Mouse (Mus musculus) hindbrain, embryonic 14.5 days (tissue): Measurements from ENCODE around the gene Esyt2. TPM values are rescaled to one million over a fixed set of nuclear protein-coding genes. Genes with fewer than 3 reads are reported as not detected.

Source experiments
- ATAC-seq: fragments of 200-750 bp; cut with Nextera tagmentation; 2 replicates; pipeline ENCODE4 v1.8.0; 2017; ENCODE audit warnings: moderate number of reproducible peaks, mild to moderate bottlenecking, moderate TSS enrichment, moderate library complexity; ENCODE audit not compliant: low FRiP score
- DNase-seq: peaks from one replicate; pipeline ENCODE4 v3.0.0-alpha.2; 2015; ENCODE audit warnings: low spot score
- H3K27ac ChIP-seq: fragments of 300-500 bp; sonication (generic); 2 replicates; pipeline ENCODE4 v1.5.1; 2014; ENCODE audit warnings: mild to moderate bottlenecking, moderate library complexity
- H3K27me3 ChIP-seq: fragments of 300-500 bp; sonication (generic); 2 replicates; pipeline ENCODE4 v1.6.1; 2014; ENCODE audit warnings: mild to moderate bottlenecking, low read length, mixed read lengths; ENCODE audit not compliant: control insufficient read depth, insufficient read depth
- H3K36me3 ChIP-seq: fragments of 300-500 bp; sonication (generic); replicated peaks from 2 replicates; pipeline ENCODE4 v1.6.1; 2014; ENCODE audit not compliant: control insufficient read depth, insufficient read depth
- H3K4me1 ChIP-seq: fragments of 300-500 bp; sonication (generic); replicated peaks from 2 replicates; pipeline ENCODE4 v1.6.1; 2014; ENCODE audit warnings: antibody characterized with exemption, low read length, mixed read lengths; ENCODE audit not compliant: control insufficient read depth, insufficient read depth
- H3K4me2 ChIP-seq: fragments of 300-500 bp; sonication (generic); replicated peaks from 2 replicates; pipeline ENCODE4 v1.6.1; 2014; ENCODE audit warnings: mild to moderate bottlenecking, moderate library complexity
- H3K4me3 ChIP-seq: fragments of 300-500 bp; sonication (generic); replicated peaks from 2 replicates; pipeline ENCODE4 v1.5.1; 2014; ENCODE audit warnings: mild to moderate bottlenecking, low read length
- H3K9ac ChIP-seq: fragments of 300-500 bp; sonication (generic); 2 replicates; pipeline ENCODE4 v1.6.1; 2014
- H3K9me3 ChIP-seq: fragments of 300-500 bp; sonication (generic); 2 replicates; pipeline ENCODE4 v1.6.1; 2016; ENCODE audit warnings: low read length; ENCODE audit not compliant: control insufficient read depth
- WGBS: fragments of 180-500 bp; shearing (Covaris S2); extraction: QIAGEN DNeasy Blood & Tissue Kit; methylation state at CpG from one replicate; pipeline ENCODE4 v1.1.7; 2014; 5-methylcytosine and 5-hydroxymethylcytosine counted together
- polyA plus RNA-seq: library from polyadenylated mRNA; unstranded; fragments of >200 nt; fragmentation: Nextera tagmentation; extraction: Ambion mirVana; gene quantifications from 2 replicates; pipeline ENCODE4 v1.2.1, GENCODE M21; 2014

Gene Esyt2
- polyA plus RNA-seq, 1 experiment from 2014 or later = 17.2 TPM

DNA sequence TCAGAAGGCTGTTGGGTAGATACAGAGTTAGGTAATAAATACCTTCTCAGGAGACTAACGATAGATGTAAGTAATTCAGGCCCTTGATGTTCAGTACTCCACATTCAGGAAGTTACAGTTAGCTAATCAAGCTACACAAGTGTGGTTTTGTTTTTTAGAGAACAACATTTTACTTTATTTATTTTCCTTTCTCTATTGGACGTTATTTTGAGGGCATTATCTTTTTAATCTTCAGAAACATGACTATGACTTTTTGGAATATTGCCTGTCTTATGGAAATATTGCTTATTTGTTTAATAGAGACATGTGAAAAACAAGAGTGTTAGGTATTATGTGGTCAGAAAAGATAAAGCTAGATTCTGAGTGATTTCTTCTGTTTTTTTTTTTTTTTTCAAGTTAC lies 12.2 kb downstream of the Esyt2 start:
- DNase-seq = no peak
- Histone ChIP-seq H3K9me3 (no peaks in the 10 kb centered on the region), H3K4me2 (no peak overlapping the region), H3K27me3 (no peaks in the 10 kb centered on the region), H3K4me1 (no peaks in the 10 kb centered on the region), H3K27ac (no peak overlapping the region), H3K36me3 (no peaks in the 10 kb centered on the region), H3K4me3 (no peak overlapping the region), H3K9ac (no peak overlapping the region)
- WGBS = 90% methylated on average over 2 of the region's 2 CpGs
- no peak for ATAC-seq

GRCm38 (mm10) chr12:116293599-116294292 lies 12.8 kb downstream of the Esyt2 start:
- DNase-seq = no peak
- H3K4me3 ChIP-seq = no peak overlapping the region
- no peak overlapping the region for H3K4me2 ChIP-seq
- H3K27me3 ChIP-seq = no peaks in the 10 kb centered on the region
- H3K27ac ChIP-seq = no peak overlapping the region
- no peak overlapping the region for H3K9ac ChIP-seq
- H3K36me3 ChIP-seq = no peaks in the 10 kb centered on the region
- WGBS = 91% methylated on average over 4 of the region's 4 CpGs
- no peaks in the 10 kb centered on the region for H3K4me1 ChIP-seq
- H3K9me3 ChIP-seq = no peaks in the 10 kb centered on the region
- no peak for ATAC-seq

GRCm38 (mm10) chr12:116299906-116300305 lies 18.9 kb downstream of the Esyt2 start:
- peaks cover 6% of the 10 kb centered on the region; the same call in 1 of the 2 replicates for H3K9me3 ChIP-seq
- DNase-seq (no peak), ATAC-seq (no peak)
- H3K36me3 ChIP-seq = no peaks in the 10 kb centered on the region
- no peak overlapping the region for H3K4me3 ChIP-seq
- no peak overlapping the region for H3K27ac ChIP-seq
- no peaks in the 10 kb centered on the region for H3K4me1 ChIP-seq
- H3K27me3 ChIP-seq = no peaks in the 10 kb centered on the region
- no peak overlapping the region for H3K4me2 ChIP-seq
- no peak overlapping the region for H3K9ac ChIP-seq
- 94% methylated on average over 2 of the region's 2 CpGs for WGBS

DNA sequence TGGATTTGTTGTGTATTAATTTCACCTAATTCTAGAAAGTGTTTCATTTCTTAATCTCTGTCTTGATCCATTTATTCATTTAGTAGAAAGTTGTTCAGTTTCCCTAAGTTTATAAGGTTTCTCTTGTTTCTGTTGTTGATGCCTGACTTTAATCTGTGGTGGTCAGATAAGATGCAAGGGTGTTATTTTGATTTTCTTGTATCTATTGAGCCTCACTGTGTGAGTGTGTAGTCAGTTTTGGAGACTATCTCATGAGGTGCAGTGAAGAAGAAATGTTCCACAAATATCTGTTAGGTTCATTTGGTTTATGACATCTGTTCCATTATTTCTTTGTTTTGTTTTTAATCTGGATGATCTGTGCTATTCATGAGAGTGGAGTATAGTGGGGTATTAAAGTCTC lies 21.2 kb downstream of the Esyt2 start:
- H3K9ac ChIP-seq = no peak overlapping the region
- no peaks in the 10 kb centered on the region for H3K36me3 ChIP-seq
- no peak for ATAC-seq
- H3K27ac ChIP-seq = no peak overlapping the region
- H3K4me1 ChIP-seq = no peaks in the 10 kb centered on the region
- H3K27me3 ChIP-seq = no peaks in the 10 kb centered on the region
- H3K4me3 ChIP-seq = no peak overlapping the region
- DNase-seq = no peak
- peaks cover 6% of the 10 kb centered on the region; the same call in 1 of the 2 replicates for H3K9me3 ChIP-seq
- no peak overlapping the region for H3K4me2 ChIP-seq

GRCm38 (mm10) chr12:116306042-116306441 lies 25.0 kb downstream of the Esyt2 start:
- H3K4me1 ChIP-seq = no peaks in the 10 kb centered on the region
- no peaks in the 10 kb centered on the region for H3K36me3 ChIP-seq
- no peak overlapping the region for H3K4me2 ChIP-seq
- DNase-seq (no peak), ATAC-seq (no peak)
- no peaks in the 10 kb centered on the region for H3K27me3 ChIP-seq
- H3K9ac ChIP-seq = no peak overlapping the region
- 60% methylated on average over 1 of the region's 1 CpGs for WGBS
- no peak overlapping the region for H3K4me3 ChIP-seq
- no peak overlapping the region for H3K27ac ChIP-seq
- peaks cover 5% of the 10 kb centered on the region; the same call in 1 of the 2 replicates for H3K9me3 ChIP-seq

DNA sequence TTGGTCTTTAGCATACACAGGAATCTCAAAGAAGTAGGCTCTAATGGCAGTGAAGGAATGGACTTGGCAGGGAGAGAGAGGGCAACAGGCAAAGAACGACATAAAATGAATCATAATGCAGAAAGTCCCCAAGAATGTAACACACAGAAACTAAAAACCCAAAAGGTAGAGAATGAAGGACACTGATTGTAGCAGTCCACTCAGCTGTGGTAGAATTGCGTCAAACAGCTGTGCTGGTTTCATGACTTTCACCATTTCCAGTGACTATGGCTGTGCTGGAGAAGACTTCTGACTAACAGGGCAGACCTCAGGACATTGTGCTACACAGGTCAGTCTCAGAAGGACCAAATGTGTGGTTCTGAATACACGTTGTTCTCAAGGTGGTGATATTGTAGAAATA lies 26.9 kb downstream of the Esyt2 start:
- no peaks in the 10 kb centered on the region for H3K27me3 ChIP-seq
- no peaks in the 10 kb centered on the region for H3K4me1 ChIP-seq
- no peak overlapping the region for H3K4me3 ChIP-seq
- H3K27ac ChIP-seq = no peak overlapping the region
- DNase-seq = no peak
- WGBS = 91% methylated on average over 3 of the region's 3 CpGs
- H3K36me3 ChIP-seq = no peaks in the 10 kb centered on the region
- H3K4me2 ChIP-seq = no peak overlapping the region
- H3K9ac ChIP-seq = no peak overlapping the region
- ATAC-seq = no peak
- H3K9me3 ChIP-seq = no peaks in the 10 kb centered on the region

GRCm38 (mm10) chr12:116308612-116309011 lies 27.6 kb downstream of the Esyt2 start:
- 93% methylated on average over 2 of the region's 2 CpGs for WGBS

GRCm38 (mm10) chr12:116313816-116314215 lies 32.8 kb downstream of the Esyt2 start:
- no peaks in the 10 kb centered on the region for H3K36me3 ChIP-seq
- H3K27ac ChIP-seq = no peak overlapping the region
- no peak for ATAC-seq
- H3K27me3 ChIP-seq = no peaks in the 10 kb centered on the region
- 97% methylated on average over 1 of the region's 1 CpGs for whole genome bisulfite sequencing
- H3K9me3 ChIP-seq = no peaks in the 10 kb centered on the region
- no peak for DNase-seq
- no peak overlapping the region for H3K4me2 ChIP-seq
- H3K4me3 ChIP-seq = no peak overlapping the region
- H3K4me1 ChIP-seq = no peaks in the 10 kb centered on the region
- H3K9ac ChIP-seq = no peak overlapping the region

More at GRCm38 (mm10) chr12:116308612-116309011, 27.6 kb downstream of the Esyt2 start:
- Histone ChIP-seq H3K4me2 (no peak overlapping the region), H3K27me3 (no peaks in the 10 kb centered on the region), H3K4me3 (no peak overlapping the region), H3K36me3 (no peaks in the 10 kb centered on the region), H3K4me1 (no peaks in the 10 kb centered on the region), H3K27ac (no peak overlapping the region), H3K9ac (no peak overlapping the region), H3K9me3 (no peaks in the 10 kb centered on the region)
- no peak for ATAC-seq
- no peak for DNase-seq

GRCm38 (mm10) chr12:116315498-116315897 lies 34.5 kb downstream of the Esyt2 start:
- no peak overlapping the region for H3K9ac ChIP-seq
- DNase-seq (no peak), ATAC-seq (no peak)
- H3K27me3 ChIP-seq = no peaks in the 10 kb centered on the region
- H3K4me2 ChIP-seq = no peak overlapping the region
- no peaks in the 10 kb centered on the region for H3K36me3 ChIP-seq
- no peak overlapping the region for H3K4me3 ChIP-seq
- H3K27ac ChIP-seq = no peak overlapping the region
- H3K9me3 ChIP-seq = no peaks in the 10 kb centered on the region
- WGBS = 91% methylated on average over 3 of the region's 3 CpGs
- H3K4me1 ChIP-seq = no peaks in the 10 kb centered on the region

- Histone ChIP-seq H3K9ac (no peak overlapping the region), H3K4me1 (no peaks in the 10 kb centered on the region), H3K27ac (no peak overlapping the region), H3K27me3 (no peaks in the 10 kb centered on the region), H3K4me3 (no peak overlapping the region), H3K9me3 (no peaks in the 10 kb centered on the region), H3K4me2 (no peak overlapping the region), H3K36me3 (no peaks in the 10 kb centered on the region)
- WGBS = 79% methylated on average over 1 of the region's 1 CpGs
- ATAC-seq = no peak
- DNase-seq = no peak
These were observed 36.8 kb downstream of the Esyt2 start for GRCm38 (mm10) chr12:116317818-116318217.
